Mouse (Mus musculus) spleen, postnatal 36 days (tissue): ENCODE results near the gene Tsc22d1.

Experiments used
- DNase-seq, 2 experiments: peaks; one replicate each; pipeline ENCODE4 v3.0.0; 2022; ENCODE audit warnings: low spot score in 2 of 2, mixed read lengths in 1 of 2

Gene Tsc22d1

DNA sequence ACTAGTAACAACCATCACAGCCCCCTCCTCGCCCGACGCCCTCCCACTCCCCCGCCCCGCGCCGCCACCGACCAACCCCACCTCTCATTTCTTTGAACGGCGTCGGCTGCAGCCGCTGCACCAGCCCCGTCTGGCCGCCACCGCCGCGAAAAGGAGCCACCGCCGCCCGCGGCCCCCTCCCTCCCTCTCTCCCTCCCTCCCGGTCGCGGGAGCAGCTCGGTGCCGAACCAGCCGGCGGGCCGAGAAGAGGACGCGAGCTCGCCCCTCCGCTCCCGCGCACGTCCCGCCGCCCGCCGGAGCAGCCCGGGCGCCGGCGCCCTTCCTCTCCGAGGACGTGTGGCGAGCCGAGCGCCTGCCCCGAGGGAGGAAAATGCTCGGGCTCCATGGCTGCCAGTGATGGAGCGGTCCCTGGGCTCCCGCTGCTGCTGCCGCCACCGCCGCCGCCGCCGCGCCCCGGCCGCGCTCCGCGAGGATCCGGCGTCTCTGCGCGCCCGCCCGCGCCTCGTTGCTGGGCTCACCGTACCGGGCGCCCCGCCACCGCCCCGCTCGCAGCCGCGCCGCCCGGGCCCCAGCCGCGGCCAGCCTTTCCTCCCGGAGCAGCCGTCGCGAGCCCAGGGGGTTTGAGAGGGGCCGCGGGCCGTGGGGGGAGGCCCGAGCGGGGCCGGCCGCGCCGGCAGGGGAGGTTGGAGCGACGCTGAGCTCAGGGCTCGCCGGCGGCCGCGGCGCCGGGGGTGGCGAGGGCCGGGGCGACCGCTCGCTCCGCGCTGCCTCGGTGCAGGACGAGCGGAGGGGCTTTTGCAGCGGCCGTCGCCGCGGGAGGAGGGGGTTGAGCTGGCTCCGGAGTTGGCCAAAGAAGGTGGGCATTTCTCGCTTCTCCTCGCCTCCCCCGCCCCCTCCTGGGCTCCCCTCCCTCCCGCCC is at the start of gene Tsc22d1:
Tsc22d1 (plus strand) TSS at position 100 of the 919 bp plus-strand sequence.
- peak; percentile 6 to 12 for DNase-seq

DNA sequence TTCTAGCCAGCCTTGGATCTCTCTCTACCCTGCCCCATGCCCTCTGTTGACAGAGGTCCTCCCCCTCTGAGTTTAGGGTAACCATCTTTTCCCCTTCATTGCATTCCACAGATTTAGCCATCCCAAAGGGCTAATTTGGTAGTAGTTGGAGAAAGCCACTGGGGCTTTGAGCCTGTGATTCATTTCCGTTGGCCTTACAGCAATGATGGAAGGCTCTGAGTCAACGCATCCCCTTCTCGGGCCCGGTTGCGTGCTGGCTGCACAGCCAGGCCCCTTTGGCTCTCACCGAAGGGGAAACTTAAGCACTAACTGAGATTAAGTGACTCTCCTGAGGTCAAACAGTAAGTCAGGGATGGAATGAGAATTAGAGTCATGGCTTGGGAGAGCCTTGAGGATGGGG is 41.1 kb upstream of the Tsc22d1 start:
- no peak for DNase-seq

DNA sequence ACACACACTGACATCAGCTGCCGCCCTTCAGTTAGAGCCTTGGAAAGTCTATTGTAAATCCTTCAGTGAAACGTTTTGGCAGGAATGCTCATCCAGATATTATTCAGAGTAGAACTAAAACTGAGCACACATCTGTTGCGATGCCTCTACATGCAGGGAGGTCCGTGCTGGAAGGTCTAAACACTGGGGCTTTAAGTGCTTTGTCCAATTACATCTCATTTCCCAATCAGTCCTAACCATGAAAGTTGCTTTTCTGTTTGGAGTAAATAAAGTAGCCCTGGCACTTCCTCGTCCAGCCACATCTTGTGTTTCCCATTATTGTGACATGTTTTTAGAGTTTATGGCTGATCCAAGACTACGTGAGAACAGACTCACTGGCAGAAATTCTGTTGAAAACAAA is 40.2 kb upstream of the Tsc22d1 start:
- DNase-seq, result no peak

DNA sequence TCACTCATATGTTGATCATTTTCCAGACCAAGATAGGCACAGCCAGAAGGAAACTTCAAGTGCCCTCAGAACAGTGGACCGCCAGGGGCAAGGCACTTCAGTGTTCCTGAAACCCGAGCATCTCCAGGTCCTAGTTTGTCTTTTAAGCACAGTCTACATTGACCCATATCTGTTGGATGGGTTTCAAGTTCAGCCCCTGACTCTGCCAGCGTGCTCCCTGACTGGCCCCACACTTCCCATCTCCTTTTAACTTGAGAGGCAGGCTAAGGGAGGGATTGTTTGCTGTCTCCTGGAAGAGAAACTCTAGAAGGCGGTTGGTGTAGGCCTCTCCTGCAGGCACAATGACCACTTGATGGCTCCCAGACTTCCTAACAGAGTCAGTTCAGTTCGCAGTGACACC is 38.2 kb upstream of the Tsc22d1 start:
- DNase-seq, result no peak

DNA sequence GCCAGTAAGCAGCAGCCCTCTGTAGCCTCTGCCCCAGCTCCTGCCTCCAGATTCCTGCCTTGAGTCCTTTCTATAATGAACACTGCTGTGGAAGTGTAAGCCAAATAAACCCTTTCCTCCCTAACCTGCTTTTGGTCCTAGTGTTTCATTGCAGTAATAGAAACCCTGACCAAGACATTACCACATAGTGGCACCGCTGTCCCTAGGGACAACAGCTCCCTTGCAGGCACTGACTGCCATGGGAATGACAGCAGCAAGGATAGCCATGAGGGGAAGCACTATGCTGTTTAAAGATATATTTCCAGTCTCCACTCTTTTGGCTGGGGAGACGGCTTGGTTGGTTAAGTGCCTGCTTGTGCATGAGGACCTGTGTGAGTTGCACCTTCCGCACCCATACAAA is 35.4 kb upstream of the Tsc22d1 start:
- no peak for DNase-seq

DNA sequence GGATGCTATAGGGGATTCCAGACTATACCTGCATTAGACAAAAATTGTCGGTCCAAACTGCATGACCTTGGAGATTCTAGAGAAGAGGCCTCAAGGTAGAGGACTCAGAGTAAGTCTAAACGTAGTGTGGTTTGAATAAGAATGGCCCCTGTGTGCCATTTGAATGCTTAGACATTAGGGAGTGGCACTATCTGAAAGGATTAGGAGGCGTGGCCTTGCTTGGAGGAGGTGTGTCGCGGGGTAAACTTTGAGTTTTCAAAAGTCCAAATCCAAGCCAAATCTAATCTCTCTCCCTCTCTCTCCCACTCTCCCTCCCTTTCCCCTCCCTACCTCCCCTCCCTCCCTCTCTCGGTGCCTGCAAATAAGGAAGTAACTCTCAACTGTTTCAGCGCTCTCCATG is 26.7 kb upstream of the Tsc22d1 start:
- no peak for DNase-seq

DNA sequence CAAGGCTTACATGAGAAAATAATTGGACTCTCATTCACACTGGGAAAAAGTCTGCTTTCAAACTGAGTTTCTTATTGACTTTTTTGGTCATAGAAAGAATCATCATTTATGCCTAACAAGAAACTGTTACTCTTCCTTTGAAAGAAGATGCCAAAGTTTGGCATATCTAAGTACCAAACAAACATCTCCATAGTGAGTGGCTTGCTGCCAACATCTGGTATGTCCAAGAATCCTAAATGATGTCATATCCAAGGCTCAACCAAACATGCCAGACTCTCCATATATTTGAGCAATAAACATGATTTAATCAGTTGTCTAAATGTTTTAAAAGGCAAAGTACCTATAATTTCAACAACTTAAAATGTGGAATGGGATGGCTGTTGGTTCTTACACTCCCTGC is 16.5 kb upstream of the Tsc22d1 start:
- no peak for DNase-seq

DNA sequence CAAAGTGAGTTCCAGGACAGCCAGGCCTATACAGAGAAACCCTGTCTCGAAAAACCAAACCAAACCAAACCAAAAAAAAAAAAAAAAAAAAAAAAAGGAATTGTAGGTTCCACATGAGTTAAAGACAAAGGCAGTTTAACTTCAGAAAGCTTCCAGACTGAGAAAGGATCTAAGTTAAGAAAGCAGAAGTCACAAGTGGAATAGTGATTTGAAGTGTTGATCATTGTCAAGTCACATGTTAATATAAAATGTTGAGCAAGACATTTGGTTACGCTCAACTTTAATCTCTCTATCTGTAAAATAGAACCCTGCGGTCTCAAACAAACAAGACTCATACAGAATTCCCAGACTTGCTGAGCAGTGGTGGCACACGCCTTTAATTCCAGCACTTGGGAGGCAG is 12.2 kb upstream of the Tsc22d1 start:
- no peak for DNase-seq

DNA sequence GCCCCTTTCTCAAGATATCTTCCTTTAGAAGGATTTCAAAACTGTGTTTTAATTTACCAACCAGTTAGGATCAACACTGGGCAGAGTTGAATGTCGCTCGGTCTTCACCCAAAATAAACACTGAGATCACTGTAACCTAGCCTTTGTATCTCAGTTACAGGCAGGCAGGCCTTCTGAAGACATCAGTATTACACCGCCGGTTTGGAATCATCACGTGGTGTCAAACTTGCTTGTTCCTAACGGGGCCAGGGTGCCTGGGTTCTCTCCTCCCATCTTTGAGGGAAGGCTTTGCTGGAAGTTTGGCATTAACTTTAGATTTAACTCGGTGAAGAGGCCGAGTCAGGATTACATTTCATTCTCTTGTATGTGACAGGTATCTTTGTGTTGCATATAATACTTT is 5.7 kb upstream of the Tsc22d1 start:
- DNase-seq, result no peak

DNA sequence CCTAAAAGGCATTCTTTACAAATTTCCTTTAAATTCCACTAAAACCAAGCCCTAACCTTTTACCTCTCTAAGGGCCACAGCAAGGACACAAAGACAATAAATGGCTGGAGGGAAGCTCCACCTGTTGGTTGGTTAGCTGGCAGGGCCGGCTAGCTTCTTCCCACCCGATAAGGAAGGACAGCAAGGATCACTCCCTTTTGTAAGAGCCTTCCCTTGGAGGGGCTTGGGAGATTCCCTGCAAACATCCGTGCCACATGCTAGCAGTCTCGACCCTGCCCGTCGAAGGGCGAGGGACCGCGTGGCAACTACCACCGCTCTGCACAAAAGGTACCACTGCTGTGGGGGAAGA is 1.0 kb upstream of the Tsc22d1 start:
- DNase-seq, result no peak

DNA sequence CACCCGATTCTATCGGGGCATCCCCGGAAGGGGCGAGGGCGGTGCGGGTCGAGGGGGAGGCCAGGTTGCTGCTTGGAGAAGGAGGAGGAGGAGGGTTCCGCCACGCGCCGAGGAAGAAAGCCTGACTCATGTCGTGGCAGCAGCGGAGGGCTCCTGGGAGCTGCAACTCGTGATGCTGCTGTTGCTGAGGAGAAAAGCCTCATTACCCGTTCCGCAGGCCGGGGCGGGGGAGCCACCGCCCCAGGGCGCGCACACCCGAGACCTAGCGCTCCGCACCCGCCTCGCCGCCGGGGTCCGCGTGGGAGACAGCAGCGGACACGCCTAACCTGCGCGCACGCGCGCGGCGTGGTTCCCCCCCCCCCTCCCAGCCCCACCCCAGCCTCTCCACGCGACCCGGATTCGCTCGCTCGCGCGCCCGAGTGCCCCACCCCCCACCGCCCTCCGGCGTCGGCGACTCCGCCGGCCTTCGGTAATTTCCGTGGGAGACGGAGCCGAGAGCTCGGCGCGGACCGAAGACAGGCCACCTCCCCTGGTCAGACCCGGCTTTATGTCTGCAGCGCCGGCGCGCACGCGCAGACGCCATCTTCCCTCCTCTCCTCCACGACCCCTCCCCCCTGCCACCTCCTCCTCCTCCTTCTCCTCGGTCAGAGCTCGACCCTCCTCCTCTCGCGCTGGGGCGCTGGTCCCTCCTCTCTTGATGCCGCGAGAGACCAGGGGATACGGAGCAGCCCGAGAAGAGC is 469 bp upstream of the Tsc22d1 start:
- DNase-seq, result peak; percentile 86 to 87

DNA sequence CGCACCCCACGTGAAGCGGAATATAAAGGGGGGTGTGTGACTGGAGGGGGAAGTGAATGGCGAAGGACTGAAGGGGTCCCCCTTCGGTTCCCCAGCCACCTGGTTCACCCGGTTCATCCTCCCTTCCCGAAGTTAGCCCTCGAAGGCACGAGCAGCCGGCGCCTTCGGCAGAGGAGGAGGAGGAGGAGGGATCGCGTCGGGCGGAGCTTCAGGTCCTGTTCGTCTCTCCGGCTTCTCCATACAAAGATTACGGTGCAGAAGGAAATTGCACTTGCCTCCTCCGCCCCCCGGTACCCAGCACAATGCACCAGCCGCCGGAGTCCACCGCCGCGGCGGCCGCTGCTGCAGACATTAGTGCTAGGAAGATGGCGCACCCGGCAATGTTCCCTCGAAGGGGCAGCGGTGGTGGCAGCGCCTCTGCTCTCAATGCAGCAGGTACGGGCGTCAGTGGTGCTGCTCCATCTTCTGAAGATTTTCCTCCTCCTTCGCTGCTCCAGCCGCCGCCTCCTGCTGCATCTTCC is 1.1 kb downstream of the Tsc22d1 start:
- DNase-seq, result peak; percentile 10 to 16

DNA sequence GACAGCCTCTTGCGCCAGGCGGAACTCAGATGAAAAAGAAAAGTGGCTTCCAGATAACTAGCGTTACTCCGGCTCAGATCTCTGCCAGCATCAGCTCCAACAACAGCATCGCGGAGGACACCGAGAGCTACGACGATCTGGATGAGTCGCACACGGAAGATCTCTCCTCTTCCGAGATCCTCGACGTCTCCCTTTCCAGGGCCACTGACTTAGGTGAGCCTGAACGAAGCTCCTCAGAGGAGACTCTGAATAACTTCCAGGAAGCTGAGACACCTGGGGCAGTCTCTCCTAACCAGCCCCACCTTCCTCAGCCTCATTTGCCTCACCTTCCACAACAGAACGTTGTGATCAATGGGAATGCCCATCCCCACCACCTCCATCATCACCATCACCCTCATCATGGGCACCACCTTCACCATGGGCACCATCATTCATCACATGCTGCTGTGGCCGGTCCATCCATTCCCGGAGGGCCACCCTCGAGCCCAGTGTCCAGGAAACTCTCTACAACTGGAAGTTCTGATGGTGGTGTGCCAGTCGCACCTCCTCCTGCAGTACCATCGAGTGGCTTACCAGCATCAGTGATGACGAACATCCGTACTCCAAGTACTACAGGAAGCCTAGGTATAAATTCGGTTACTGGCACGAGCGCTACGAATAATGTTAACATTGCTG is 1.7 kb downstream of the Tsc22d1 start:
- DNase-seq, result no peak

DNA sequence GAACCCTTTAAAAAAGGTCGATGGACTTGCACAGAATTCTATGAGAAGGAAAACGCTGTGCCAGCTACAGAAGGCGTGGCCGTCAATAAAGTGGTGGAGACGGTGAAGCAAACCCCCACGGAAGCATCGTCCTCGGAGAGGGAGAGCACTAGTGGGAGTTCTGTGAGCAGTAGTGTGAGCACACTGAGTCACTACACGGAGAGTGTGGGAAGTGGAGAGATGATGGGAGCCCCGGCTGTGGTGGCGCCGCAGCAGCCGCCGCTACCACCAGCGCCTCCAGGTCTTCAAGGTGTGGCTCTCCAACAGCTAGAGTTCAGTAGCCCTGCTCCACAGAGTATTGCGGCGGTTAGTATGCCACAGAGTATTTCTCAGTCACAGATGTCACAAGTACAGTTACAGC is 2.6 kb downstream of the Tsc22d1 start:
- no peak for DNase-seq

DNA sequence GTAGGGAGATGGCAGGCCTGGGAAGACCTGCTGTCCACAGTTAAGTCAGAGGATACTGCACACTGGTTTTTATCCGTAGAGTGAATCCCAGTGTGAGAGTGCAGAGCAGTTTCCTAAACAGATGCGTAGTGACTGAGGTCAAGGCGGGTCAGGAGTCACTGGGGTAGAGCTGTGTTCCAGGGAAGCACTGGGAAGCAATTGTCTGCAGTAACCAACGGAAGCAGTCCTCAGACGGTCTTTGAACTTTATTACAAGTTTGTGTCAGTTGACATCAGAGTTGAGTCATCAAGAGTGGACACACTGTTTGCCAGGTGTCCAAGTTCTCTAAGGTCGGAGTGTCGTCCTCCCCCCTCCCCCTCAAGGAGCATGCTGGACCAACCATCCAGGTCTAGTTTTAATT is 6.0 kb downstream of the Tsc22d1 start:
- no peak for DNase-seq

DNA sequence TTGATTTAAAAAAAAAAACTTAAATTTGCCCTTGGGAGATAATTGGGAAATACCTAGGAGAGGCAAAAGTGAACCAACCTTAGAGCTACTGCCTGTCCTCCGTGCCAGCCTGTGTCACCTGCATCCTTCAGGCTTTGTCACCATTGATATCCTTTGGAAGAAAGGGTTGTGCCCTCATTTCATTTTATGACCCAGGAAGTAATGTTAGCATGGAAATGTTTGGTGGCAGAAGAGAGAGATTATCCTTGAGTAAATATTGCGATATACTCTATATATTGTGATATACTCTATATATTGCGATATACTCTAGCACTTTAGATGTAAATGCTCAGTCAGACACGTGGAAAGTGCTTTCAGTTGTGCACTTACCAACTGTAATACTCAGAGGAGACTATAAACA is 6.4 kb downstream of the Tsc22d1 start:
- DNase-seq, result no peak

DNA sequence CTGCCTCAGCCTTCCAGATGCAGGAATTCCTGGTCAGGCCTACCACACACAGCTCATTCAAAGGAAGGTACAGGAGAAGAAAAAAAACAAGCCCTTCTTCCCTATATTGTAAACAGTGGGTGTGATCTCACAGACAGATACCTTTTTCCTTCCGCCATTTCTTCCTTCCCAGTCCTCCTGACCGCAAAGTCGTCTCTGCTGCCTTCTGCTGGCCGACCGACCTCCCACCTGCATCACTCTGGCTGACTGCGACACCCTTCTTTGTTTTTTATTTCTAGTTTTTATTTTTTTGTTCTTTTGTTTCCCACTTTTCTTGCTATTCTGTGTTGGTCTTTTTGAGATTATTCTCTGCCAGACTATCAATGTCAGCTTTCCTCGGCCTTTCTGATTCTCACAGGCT is 10.7 kb downstream of the Tsc22d1 start:
- no peak for DNase-seq

DNA sequence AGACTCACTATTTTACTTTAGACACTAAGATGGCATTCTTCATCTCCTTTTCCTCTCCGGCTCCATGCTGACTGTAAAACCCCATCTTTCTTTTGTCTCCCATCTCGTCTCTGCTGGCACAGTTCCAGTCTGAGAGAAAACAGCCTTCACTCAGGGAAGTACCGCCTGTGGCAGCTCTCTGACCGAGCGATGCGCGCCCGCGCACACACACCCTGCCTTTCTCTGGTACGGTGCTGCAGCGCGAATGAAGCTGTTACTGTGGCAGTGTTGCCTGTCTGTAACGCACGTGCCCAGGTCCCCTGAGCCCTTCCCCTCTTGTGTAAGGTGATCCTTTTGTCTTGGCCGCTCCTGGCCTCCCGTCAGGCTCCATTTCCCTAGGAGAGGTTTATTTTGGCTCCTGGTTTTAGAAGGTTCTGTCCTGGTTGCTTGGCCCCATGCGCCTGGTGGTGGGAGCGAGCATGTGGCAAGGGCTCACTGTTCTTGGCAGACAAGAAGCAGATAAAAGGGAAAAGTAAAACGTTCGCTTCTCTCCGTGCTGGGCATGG is 11.3 kb downstream of the Tsc22d1 start:
- DNase-seq, result no peak

DNA sequence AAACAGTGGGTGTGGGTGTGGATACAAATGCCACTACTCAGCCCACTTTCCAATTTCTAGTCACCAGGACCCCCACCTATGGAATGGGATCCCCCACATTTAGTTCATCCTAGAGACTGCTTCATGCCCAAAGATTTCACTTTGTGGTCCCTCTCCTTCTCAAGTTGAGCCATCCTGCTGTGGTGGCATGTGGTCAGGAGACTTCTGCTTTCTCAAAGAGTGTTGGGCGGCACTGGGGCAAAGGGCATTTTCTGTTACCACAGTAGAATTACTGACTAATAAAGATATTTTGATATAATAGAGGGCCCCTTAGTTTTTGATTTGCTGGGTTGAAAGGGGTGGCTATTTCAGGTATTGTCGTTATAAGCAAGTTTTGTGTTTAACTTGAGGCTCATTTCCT is 14.1 kb downstream of the Tsc22d1 start:
- peak in 1 of 2 experiments; percentile 33 for DNase-seq

DNA sequence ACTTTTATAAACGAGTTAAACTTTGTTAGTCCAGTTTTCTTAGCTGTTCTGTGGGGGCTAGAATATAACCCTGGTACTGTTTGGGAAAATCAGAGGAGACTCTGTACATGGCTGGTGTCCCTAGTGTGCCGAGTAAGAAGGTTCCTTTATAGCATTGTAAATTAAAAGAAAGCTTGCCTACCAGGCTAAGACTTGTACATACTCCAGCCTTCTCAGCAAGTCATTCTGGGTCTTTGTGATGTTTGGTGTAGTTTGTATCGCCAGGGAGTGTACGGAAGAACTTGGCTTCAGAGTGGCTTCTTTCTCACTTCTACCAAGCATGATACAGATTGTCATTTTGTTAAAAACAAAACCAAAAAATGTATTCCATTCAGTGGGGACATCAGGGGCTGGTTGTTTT is 17.2 kb downstream of the Tsc22d1 start:
- DNase-seq, result no peak

DNA sequence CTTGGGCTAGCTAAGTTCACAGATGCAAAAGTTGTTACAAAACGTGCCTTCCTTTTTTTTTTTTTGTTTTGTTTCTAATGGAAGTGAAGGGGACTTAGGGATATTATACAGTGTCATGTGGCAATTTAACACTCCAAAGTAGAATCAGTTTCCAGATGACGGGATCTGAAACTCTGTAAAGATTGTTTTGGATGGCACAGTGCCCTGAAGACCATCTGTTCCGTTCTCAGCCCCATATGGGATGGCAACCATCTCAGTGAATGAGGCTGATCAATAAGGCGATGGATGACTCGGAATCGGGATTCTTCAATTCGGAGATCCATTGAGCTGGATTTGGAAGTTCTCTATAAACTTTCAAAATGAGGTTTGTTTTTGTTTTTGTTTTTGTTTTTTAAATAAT is 17.6 kb downstream of the Tsc22d1 start:
- DNase-seq, result no peak

DNA sequence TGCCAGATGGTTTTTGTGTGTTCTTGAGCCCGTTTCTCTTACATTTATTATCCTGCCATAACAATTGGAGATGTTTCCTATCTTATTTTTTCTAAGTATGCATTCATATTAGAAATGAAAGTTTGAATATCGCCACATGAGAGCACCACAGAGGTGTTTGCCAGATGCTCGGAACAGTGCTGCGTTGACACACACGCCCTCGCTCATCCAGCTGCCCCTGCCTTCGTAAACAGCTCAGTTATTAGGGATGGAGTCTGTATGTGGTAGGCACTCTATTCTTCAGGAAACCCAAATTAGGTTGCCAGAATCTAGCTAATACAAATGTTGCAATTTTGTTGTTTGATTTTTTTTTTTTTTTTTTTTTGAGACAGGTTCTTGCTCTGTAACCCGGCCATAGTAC is 18.1 kb downstream of the Tsc22d1 start:
- DNase-seq, result no peak
